In the genomic region with DNA sequence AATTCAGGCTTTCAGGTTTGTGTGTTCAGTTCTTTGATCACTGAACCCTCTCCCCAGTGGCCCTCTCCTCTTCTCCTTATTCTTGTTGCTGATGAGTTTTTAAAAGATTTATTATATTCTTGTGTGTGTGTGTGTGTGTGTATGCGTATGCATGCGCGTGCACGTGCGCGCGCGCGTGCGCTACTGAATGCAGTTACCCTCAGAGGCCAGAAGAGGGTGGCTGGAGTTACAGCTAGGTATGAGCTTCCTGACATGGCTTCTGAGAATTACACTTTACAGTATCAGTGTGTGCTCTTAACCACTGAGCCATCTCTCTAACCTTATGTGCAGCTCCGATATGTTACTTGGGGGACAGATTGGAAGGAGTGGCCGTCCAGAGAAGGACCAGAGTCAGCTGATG, we compare ENCODE assay signal across 9 mouse cellular contexts. TPM values are rescaled to one million over a fixed set of nuclear protein-coding genes. Genes with fewer than 3 reads are reported as not detected.
DNase-seq lines count a peak whose midpoint lies in the region; ATAC-seq and TF ChIP-seq lines count a peak whose summit lies in the region.
"Not testable (repeated sequence)": the region's sequence is repeated elsewhere in the genome, so short reads cannot be mapped to it uniquely, and the experiment has no call there.
"Had no signal": no experiment of that assay in that cellular context is flagged by ENCODE, and none has a peak within 500 bp of the region (broad histone marks: within the 10 kb centered on the region; RNA-seq: fewer than 3 reads in every experiment).

No protein-coding gene starts in this region.

- not testable (repeated sequence) for DNase-seq in ES-E14 (ENCODE audit: low read depth, low spot score); heart, postnatal 0 days (ENCODE audit: low spot score); liver, adult 2 months (ENCODE audit: extremely low read depth, low read depth, low spot score); lung, embryonic 14.5 days
- peak; percentile 32 for DNase-seq in embryonic facial prominence, embryonic 10.5 days (ENCODE audit: low spot score)
- DNase-seq in splenic B cell, adult 2 months (ENCODE audit: low read depth, low spot score), result peak; percentile 16

- H3K9me3 ChIP-seq in ES-E14 (ENCODE audit: control insufficient read depth, insufficient read depth, low read depth, low read length); embryonic facial prominence, embryonic 10.5 days; heart, postnatal 0 days (replicated peaks; ENCODE audit: control insufficient read depth, low read length); lung, embryonic 14.5 days (ENCODE audit: low read depth, low read length): not testable (repeated sequence)

- not testable (repeated sequence) for H3K27me3 ChIP-seq in embryonic facial prominence, embryonic 10.5 days (replicated peaks; ENCODE audit: low read depth, poor library complexity, severe bottlenecking); heart, postnatal 0 days (ENCODE audit: control insufficient read depth, insufficient read depth, low read length); liver, adult 2 months (ENCODE audit: control insufficient read depth, insufficient read depth, low read length); lung, embryonic 14.5 days (ENCODE audit: insufficient read depth, low read length); splenic B cell, adult 2 months (ENCODE audit: control insufficient read depth, insufficient read depth, low read length, poor library complexity, severe bottlenecking)

- not testable (repeated sequence) for H3K4me1 ChIP-seq in ES-E14 (ENCODE audit: control insufficient read depth in 2 of 2, insufficient read depth in 2 of 2, low read length in 2 of 2, poor library complexity in 1 of 2); heart, postnatal 0 days (ENCODE audit: control insufficient read depth, insufficient read depth); liver, adult 2 months (ENCODE audit: control insufficient read depth, insufficient read depth, low read length); lung, embryonic 14.5 days (ENCODE audit: insufficient read depth)
- peaks cover 14% of the 10 kb centered on the region; the same call in 1 of the 2 replicates for H3K4me1 ChIP-seq in embryonic facial prominence, embryonic 10.5 days

- H3K27ac ChIP-seq in ES-E14 (ENCODE audit: insufficient read depth, low read depth, low read length, poor library complexity, severe bottlenecking); embryonic facial prominence, embryonic 10.5 days (replicated peaks); heart, postnatal 0 days (ENCODE audit: low read depth); liver, adult 2 months (replicated peaks; ENCODE audit: insufficient read depth, low read depth, low read length); lung, embryonic 14.5 days (ENCODE audit: low read depth): not testable (repeated sequence)

- not testable (repeated sequence) for H3K4me2 ChIP-seq in heart, postnatal 0 days (ENCODE audit: low read depth, low read length); lung, embryonic 14.5 days

- not testable (repeated sequence) for H3K4me3 ChIP-seq in ES-E14 (ENCODE audit: insufficient read depth in 1 of 2, low read depth in 1 of 2, low read length in 2 of 2, poor library complexity in 1 of 2, severe bottlenecking in 1 of 2); embryonic facial prominence, embryonic 10.5 days; heart, postnatal 0 days (ENCODE audit: low read depth, low read length); liver, adult 2 months (ENCODE audit: insufficient read depth, low read depth, low read length); lung, embryonic 14.5 days (ENCODE audit: low read depth, low read length)

- not testable (repeated sequence) for TF ChIP-seq POLR2A in liver, adult 2 months (IDR thresholded peaks at IDR 0.05; ENCODE audit: extremely low read depth, insufficient read depth, low read length)

- TF ChIP-seq EP300 in heart, postnatal 0 days (IDR thresholded peaks at IDR 0.05; ENCODE audit: low read depth), result not testable (repeated sequence)

- not testable (repeated sequence) for H3K79me2 ChIP-seq in liver, adult 2 months (ENCODE audit: control insufficient read depth, insufficient read depth, low read length)

- not testable (repeated sequence) for ATAC-seq in heart, postnatal 0 days (ENCODE audit: insufficient read depth, low read depth); lung, embryonic 14.5 days (ENCODE audit: insufficient read depth)

- peak; percentile 18; the same call in 1 of the 2 replicates for TF ChIP-seq CTCF in heart, postnatal 0 days (IDR thresholded peaks at IDR 0.05; ENCODE audit: low read depth)
- 0 out of 2 replicates have a peak, but pooled peaks have one; percentile 11 for TF ChIP-seq CTCF in liver, adult 2 months (IDR thresholded peaks at IDR 0.05; ENCODE audit: low read depth, low read length)
- TF ChIP-seq CTCF in lung, embryonic 14.5 days (IDR thresholded peaks at IDR 0.05; ENCODE audit: low read depth), result 0 out of 2 replicates have a peak, but pooled peaks have one; percentile 7

- in situ Hi-C loops in ES-E14 (cut with MboI; ENCODE audit: low sequenced_read_pairs in 2 of 2, unreplicated experiment in 2 of 2), result not testable (repeated sequence)

- not testable (repeated sequence) for H3K9ac ChIP-seq in ES-E14 (ENCODE audit: insufficient read depth, low read depth, low read length, poor library complexity, severe bottlenecking); heart, postnatal 0 days (replicated peaks; ENCODE audit: low read depth, low read length); liver, adult 2 months (ENCODE audit: low read depth, low read length); lung, embryonic 14.5 days

- H3K36me3 ChIP-seq in ES-E14 (ENCODE audit: control insufficient read depth, insufficient read depth, low read length, poor library complexity, severe bottlenecking); embryonic facial prominence, embryonic 10.5 days (replicated peaks); heart, postnatal 0 days (replicated peaks; ENCODE audit: control insufficient read depth, insufficient read depth, low read length); liver, adult 2 months (ENCODE audit: control insufficient read depth, insufficient read depth, low read length); lung, embryonic 14.5 days (ENCODE audit: insufficient read depth); splenic B cell, adult 2 months (ENCODE audit: control insufficient read depth, insufficient read depth, low read length, poor library complexity, severe bottlenecking): not testable (repeated sequence)

- 65% methylated on average over 12 of the region's 12 CpGs for WGBS in embryonic facial prominence, embryonic 10.5 days
- WGBS in heart, postnatal 0 days, result 64% methylated on average over 12 of the region's 12 CpGs
- WGBS in liver, adult 2 months, result 89% methylated on average over 12 of the region's 12 CpGs
- WGBS in lung, embryonic 14.5 days, result 72% methylated on average over 12 of the region's 12 CpGs

TF ChIP-seq in ES-E14, 5 proteins besides CTCF, POLR2A, EP300 and RAD21:
- TF ChIP-seq ZC3H11A (IDR thresholded peaks at IDR 0.05; ENCODE audit: borderline replicate concordance, low read depth, low read length), result 0 out of 2 replicates have a peak, but pooled peaks have one; percentile 1

RNA-seq across cellular contexts. Expression of gene Nid1, which starts 12.6 kb away (rescaled TPM):
- total RNA-seq in ES-E14 (2012; rRNA removed), result 143 and 152 TPM in 2 replicates
- 59.0 and 64.5 TPM in 2 replicates for polyA plus RNA-seq in embryonic facial prominence, embryonic 10.5 days (2016; fragmentation: Nextera tagmentation; extraction: Ambion mirVana)
- 127 and 161 TPM in 2 replicates for total RNA-seq in heart, postnatal 0 days (2014; rRNA removed; ENCODE audit: low replicate concordance)
- 49.0 and 50.2 TPM in 2 replicates for polyA plus RNA-seq in heart, postnatal 0 days (2015; fragmentation: Nextera tagmentation; extraction: Ambion mirVana)
- 10.4 and 14.6 TPM in 2 replicates for total RNA-seq in liver, adult 2 months (2014; rRNA removed)
- polyA plus RNA-seq in liver, adult 2 months (2012; rRNA removed), result 7.1 and 9.0 TPM in 2 replicates
- polyA plus RNA-seq in lung, embryonic 14.5 days (2014; fragmentation: Nextera tagmentation; extraction: Ambion mirVana), result 160 and 173 TPM in 2 replicates
- total RNA-seq: common myeloid progenitor, adult 5-6 weeks; granulocyte monocyte progenitor cell, adult 5-6 weeks had no signal
- polyA plus RNA-seq: erythroblast, embryonic 14.5 days had no signal

RNA-seq across cellular contexts. Expression of gene Gpr137b, which starts 56.2 kb away (rescaled TPM):
- total RNA-seq in ES-E14 (2012; rRNA removed), result 23.7 and 24.8 TPM in 2 replicates
- 21.4 and 22.6 TPM in 2 replicates for polyA plus RNA-seq in embryonic facial prominence, embryonic 10.5 days (2016; fragmentation: Nextera tagmentation; extraction: Ambion mirVana)
- 5.2 and 6.2 TPM in 2 replicates for total RNA-seq in heart, postnatal 0 days (2014; rRNA removed; ENCODE audit: low replicate concordance)
- polyA plus RNA-seq in heart, postnatal 0 days (2015; fragmentation: Nextera tagmentation; extraction: Ambion mirVana), result 5.8 and 6.1 TPM in 2 replicates
- total RNA-seq in liver, adult 2 months (2014; rRNA removed), result 1.1 and 2.0 TPM in 2 replicates
- polyA plus RNA-seq in liver, adult 2 months (2012; rRNA removed), result 1.7 and 4.3 TPM in 2 replicates
- polyA plus RNA-seq in lung, embryonic 14.5 days (2014; fragmentation: Nextera tagmentation; extraction: Ambion mirVana), result 13.8 and 14.5 TPM in 2 replicates
- total RNA-seq: granulocyte monocyte progenitor cell, adult 5-6 weeks had no signal
- polyA plus RNA-seq: erythroblast, embryonic 14.5 days had no signal
